Mouse (Mus musculus) monocyte, adult 2 months (primary cell): ENCODE data around the gene Tmprss11d.
"Not testable (repeated sequence)": the region's sequence is repeated elsewhere in the genome, so short reads cannot be mapped to it uniquely, and the experiment has no call there.

Experiments used
- DNase-seq, 2 experiments: peaks; one replicate each; pipeline ENCODE4 v3.0.0; 2022; ENCODE audit warnings: low spot score in 2 of 2, low read depth in 1 of 2

The Tmprss11d gene

DNA sequence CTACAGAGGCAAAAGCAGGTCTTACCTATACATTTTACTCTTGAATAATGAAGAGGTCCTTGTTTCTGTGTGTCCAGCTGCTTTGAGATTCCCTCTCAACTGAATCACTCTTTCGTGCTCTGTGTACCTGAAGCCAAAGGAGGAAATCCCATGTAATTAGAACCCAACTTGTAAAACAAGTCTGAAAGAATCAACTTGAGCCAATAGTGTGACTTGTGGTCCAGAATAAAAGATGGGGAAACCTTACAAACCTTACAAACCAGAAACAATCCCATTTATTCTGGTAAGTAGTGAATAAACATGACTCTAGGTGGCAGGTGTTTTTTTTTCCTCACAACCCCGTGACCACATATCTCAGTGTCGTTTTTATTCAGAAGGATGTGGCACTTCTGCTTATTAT is at the start of gene Tmprss11d:
TSS of gene Tmprss11d (minus strand) at position 101 of the 400 bp plus-strand sequence.
- DNase-seq: no peak

- no peak for DNase-seq
These were observed 48.3 kb upstream of the Tmprss11d start for GRCm38 (mm10) chr5:86421323-86422028.

DNA sequence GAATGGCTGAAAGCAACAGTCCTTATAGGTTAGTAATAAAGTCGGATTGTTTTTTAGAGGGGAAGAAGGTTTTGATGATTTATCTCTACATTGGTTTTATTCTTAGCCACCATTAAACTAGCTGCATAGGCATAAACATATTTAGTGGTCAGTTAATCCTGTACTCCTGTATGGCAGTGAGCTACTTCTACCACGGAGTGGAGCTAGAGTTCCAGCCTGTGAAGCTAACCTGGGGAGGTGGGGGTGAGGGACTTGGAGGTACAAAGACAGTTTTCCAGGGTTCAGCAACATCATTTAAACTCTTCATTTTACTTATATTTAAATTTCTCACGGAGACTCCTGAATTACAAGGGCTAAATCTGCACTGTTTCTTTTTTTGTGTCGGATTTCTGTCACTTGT is 46.3 kb upstream of the Tmprss11d start:
- no peak for DNase-seq

GRCm38 (mm10) chr5:86414280-86414679 is 41.1 kb upstream of the Tmprss11d start:
- no peak for DNase-seq

- DNase-seq: no peak
These were observed 37.6 kb upstream of the Tmprss11d start for GRCm38 (mm10) chr5:86410815-86411214.

- no peak for DNase-seq
These were observed 34.7 kb upstream of the Tmprss11d start for GRCm38 (mm10) chr5:86407941-86408340.

DNA sequence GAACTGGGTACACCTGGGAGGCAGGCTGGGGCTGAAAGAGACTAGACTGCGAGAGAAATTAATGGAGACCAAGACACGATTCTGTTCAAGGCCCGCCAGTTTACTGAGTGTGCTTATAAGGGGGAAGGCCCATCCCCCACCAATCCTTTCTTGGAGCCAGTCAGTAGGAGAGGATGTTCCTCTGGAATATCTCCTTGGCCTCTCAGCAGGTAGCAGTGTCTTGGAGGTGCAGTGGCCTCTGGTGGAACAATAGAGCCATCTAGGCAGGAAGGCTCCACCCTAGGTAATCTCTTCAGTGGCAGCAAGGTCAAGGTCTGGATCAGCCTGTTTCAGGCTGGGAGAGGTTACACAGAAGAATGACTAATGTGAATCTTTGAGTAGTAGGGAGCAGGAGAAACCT is 34.0 kb upstream of the Tmprss11d start:
- no peak for DNase-seq

- no peak for DNase-seq
These were observed 13.7 kb downstream of the Tmprss11d start for GRCm38 (mm10) chr5:86359412-86359985.

GRCm38 (mm10) chr5:86352966-86353365 is 20.3 kb downstream of the Tmprss11d start:
- DNase-seq: no peak

- not testable (repeated sequence) for DNase-seq
These were observed 54.9 kb downstream of the Tmprss11d start for GRCm38 (mm10) chr5:86318018-86318956.

DNA sequence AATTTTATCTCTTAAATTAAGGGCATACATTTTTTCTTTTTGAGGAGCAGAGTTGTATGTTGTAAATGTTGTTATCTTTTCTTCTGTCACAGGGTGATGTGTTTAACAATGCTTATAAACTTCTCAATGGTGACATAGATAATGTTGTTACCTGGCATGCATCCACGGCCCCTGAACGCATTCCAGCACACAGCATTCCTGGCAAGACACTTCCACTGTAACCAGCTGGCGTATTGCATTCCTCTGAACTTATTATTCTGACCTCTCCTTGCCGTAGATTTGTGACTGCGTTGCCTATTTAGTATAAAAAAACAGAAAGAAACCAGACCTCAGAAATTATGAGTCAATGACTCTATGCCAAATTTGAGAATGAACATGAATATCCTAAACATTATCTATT is 67.1 kb downstream of the Tmprss11d start:
- no peak for DNase-seq

DNA sequence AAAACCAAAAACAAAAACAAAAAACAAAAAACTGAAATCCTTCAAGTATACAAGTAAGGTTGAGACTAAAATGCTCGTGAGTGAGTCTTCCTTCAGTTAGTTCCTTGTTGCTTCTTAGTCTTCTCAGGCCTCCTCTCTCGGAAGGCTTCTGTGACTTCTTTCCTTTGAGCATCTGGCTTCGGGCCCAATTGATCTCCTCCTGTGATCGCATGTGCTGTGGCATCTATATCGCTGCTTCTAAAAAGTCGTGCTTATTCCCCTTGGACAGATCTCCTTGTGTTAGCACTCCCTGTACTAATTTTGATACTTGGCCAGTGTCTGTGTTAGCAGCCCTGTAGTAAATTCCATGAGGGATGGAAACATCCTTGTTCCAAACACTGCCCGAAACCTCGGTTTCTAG is 69.3 kb downstream of the Tmprss11d start:
- DNase-seq: no peak

DNA sequence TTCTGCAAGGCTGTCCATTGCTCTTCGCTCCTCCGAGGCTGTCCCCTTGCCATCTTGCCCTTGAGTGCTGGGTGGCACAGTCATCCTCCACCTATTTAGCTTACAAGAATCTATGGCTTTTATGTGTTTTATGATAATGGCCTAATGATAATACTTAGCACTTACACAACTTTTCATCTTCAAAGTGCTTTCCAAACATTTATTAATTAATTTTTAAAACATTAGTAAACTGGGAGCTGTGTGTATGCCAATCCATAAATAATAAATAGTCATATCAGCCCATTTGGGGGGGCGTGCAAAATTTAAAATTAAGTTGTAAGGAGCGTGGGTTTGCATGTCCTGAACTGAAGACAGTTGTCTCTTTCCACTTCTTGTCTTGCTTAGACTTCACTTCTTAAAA is 84.0 kb downstream of the Tmprss11d start, which contains the start of gene Tmprss11c:
TSS of gene Tmprss11c (minus strand) at position 101 of the 400 bp plus-strand sequence.
- no peak for DNase-seq
